Mouse (Mus musculus) layer of hippocampus, postnatal 10 days (tissue): ENCODE data around the gene Kcnc1. TPM values are rescaled to one million over a fixed set of nuclear protein-coding genes. Genes with fewer than 3 reads are reported as not detected.

Experiments used
- DNase-seq, 2 experiments: peaks; one replicate each; pipeline ENCODE4 v3.0.0; 2021; ENCODE audit warnings: low spot score in 2 of 2
- long read RNA-seq: library from polyadenylated mRNA; stranded (forward); transcript quantifications from one replicate; pipeline ENCODE4 v2.0.0, GENCODE M21; 2023
- total RNA-seq, 2 experiments: library from RNA; stranded (reverse); gene quantifications; 2 replicates each; pipeline ENCODE4 v1.2.3; 2021

Kcnc1 gene
- total RNA-seq = 10 to 100 TPM; 48.4 to 54.0 TPM
- long read RNA-seq, partial matches to known transcripts = 0 of 18 reads
- long read RNA-seq, other reads (novel, unspliced or antisense) = 17 of 18 reads

- peak; percentile 72 to 81 for DNase-seq
Observed at GRCm38 (mm10) chr7:46396231-46396927, at the start of gene Kcnc1. Gene Kcnc1 (plus strand): TSS chr7:46396497.

GRCm38 (mm10) chr7:46347692-46348091 is 48.6 kb upstream of the Kcnc1 start:
- DNase-seq = no peak

GRCm38 (mm10) chr7:46348813-46349212 is 47.5 kb upstream of the Kcnc1 start:
- peak in 1 of 2 experiments; percentile 6 for DNase-seq

- no peak for DNase-seq
Observed at GRCm38 (mm10) chr7:46350119-46350702, 46.1 kb upstream of the Kcnc1 start.

- no peak for DNase-seq
Observed at GRCm38 (mm10) chr7:46352748-46353147, 43.5 kb upstream of the Kcnc1 start.

GRCm38 (mm10) chr7:46353216-46353615 is 43.1 kb upstream of the Kcnc1 start:
- no peak for DNase-seq

GRCm38 (mm10) chr7:46353875-46354274 is 42.4 kb upstream of the Kcnc1 start:
- no peak for DNase-seq

GRCm38 (mm10) chr7:46361776-46362175 is 34.5 kb upstream of the Kcnc1 start:
- DNase-seq = no peak

- peak in 1 of 2 experiments; percentile 25 for DNase-seq
Observed at GRCm38 (mm10) chr7:46364154-46364553, 32.1 kb upstream of the Kcnc1 start.

- no peak for DNase-seq
Observed at GRCm38 (mm10) chr7:46365810-46366209, 30.5 kb upstream of the Kcnc1 start.

GRCm38 (mm10) chr7:46371104-46371503 is 25.2 kb upstream of the Kcnc1 start:
- DNase-seq = no peak

- no peak for DNase-seq
Observed at GRCm38 (mm10) chr7:46376172-46377007, 19.9 kb upstream of the Kcnc1 start, which contains the start of gene Myod1. Gene Myod1 (plus strand): TSS chr7:46376474.

GRCm38 (mm10) chr7:46377008-46377346 is 19.3 kb upstream of the Kcnc1 start:
- no peak for DNase-seq

- DNase-seq = peak in 1 of 2 experiments; percentile 58
Observed at GRCm38 (mm10) chr7:46378123-46378522, 18.2 kb upstream of the Kcnc1 start.

- DNase-seq = peak; percentile 77 to 80
Observed at GRCm38 (mm10) chr7:46378983-46379382, 17.3 kb upstream of the Kcnc1 start.

- no peak for DNase-seq
Observed at GRCm38 (mm10) chr7:46380625-46381024, 15.7 kb upstream of the Kcnc1 start.

GRCm38 (mm10) chr7:46387430-46387829 is 8.9 kb upstream of the Kcnc1 start:
- no peak for DNase-seq

GRCm38 (mm10) chr7:46389456-46390085 is 6.7 kb upstream of the Kcnc1 start:
- DNase-seq = no peak

- no peak for DNase-seq
Observed at GRCm38 (mm10) chr7:46390226-46390625, 6.1 kb upstream of the Kcnc1 start.

- DNase-seq = no peak
Observed at GRCm38 (mm10) chr7:46391701-46392100, 4.6 kb upstream of the Kcnc1 start.

- DNase-seq = peak; percentile 88 to 91
Observed at GRCm38 (mm10) chr7:46393116-46393515, 3.2 kb upstream of the Kcnc1 start.
